Comparison of ENCODE assay signal across 7 mouse cellular contexts in the genomic region with DNA sequence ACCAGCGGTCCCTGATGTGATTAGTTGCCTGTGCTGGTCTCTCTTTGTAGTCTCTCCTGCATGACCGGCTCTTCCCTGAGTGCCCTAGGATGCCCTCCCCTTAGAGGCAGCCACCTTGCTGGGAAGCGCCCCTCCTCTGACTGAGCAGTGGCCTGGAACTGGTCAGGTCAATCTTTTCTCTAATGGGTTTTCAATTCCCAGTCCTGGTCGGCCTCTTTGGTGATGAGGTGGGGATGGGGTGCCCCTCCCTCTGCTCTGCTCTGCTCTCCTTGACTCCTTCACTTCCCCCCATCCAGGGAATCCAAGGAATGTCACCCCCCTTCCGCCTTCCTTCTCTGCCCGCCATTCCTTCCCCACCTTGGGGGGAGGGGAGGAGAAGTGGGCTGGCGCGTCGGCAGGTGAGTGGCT. TPM values are rescaled to one million over a fixed set of nuclear protein-coding genes. Genes with fewer than 3 reads are reported as not detected.
DNase-seq lines count a peak whose midpoint lies in the region; ATAC-seq and TF ChIP-seq lines count a peak whose summit lies in the region.

Gene Bcam (minus strand): TSS at position 33 of the 408 bp plus-strand sequence.

- peak within 1 kb of the TSS; percentile 68 for H3K9ac ChIP-seq in MEL (ENCODE audit: control insufficient read depth, low read depth, low read length, poor library complexity, severe bottlenecking)
- peak within 1 kb of the TSS; percentile 67 for H3K9ac ChIP-seq in kidney, embryonic 14.5 days (ENCODE audit: low read depth, low read length)
- H3K9ac ChIP-seq in lung, embryonic 16.5 days (ENCODE audit: low read length): peak within 1 kb of the TSS; percentile 92

- no peaks in the 10 kb centered on the region for H3K79me2 ChIP-seq in MEL (ENCODE audit: control insufficient read depth, insufficient read depth, low read length, poor library complexity)

- no peak within 1 kb of the TSS for H3K27ac ChIP-seq in MEL (ENCODE audit: control insufficient read depth, low read depth, low read length)
- peak within 1 kb of the TSS; percentile 85 for H3K27ac ChIP-seq in kidney, embryonic 14.5 days (ENCODE audit: low read depth, low read length)
- H3K27ac ChIP-seq in lung, embryonic 16.5 days (ENCODE audit: low read length): peak within 1 kb of the TSS; percentile 89

- no peak for TF ChIP-seq POLR2A in MEL (IDR thresholded peaks at IDR 0.05; ENCODE audit: control insufficient read depth in 1 of 2, insufficient read depth in 1 of 2, low read depth in 1 of 2, low read length in 2 of 2, poor library complexity in 1 of 2)

- no peaks in the 10 kb centered on the region; a peak in 1 of 4 replicates for H3K27me3 ChIP-seq in MEL (ENCODE audit: control insufficient read depth in 1 of 2, insufficient read depth in 2 of 2, low read length in 2 of 2)
- H3K27me3 ChIP-seq in kidney, embryonic 14.5 days (ENCODE audit: control insufficient read depth, insufficient read depth, low read length): no peaks in the 10 kb centered on the region
- no peaks in the 10 kb centered on the region; the same call in 1 of the 2 replicates for H3K27me3 ChIP-seq in lung, embryonic 16.5 days (ENCODE audit: control insufficient read depth, insufficient read depth, low read depth, low read length)

- TF ChIP-seq RAD21 in MEL (IDR thresholded peaks at IDR 0.05; ENCODE audit: low read depth, low read length): no peak

- H3K9me3 ChIP-seq in MEL (replicated peaks; ENCODE audit: insufficient read depth, low read length): no peaks in the 10 kb centered on the region
- no peaks in the 10 kb centered on the region for H3K9me3 ChIP-seq in kidney, embryonic 14.5 days (ENCODE audit: control insufficient read depth, low read length)
- no peaks in the 10 kb centered on the region for H3K9me3 ChIP-seq in lung, embryonic 16.5 days (ENCODE audit: control insufficient read depth, low read length)

- H3K4me3 ChIP-seq in MEL (ENCODE audit: control insufficient read depth in 1 of 2, insufficient read depth in 1 of 2, low read depth in 2 of 2, low read length in 2 of 2): peak within 1 kb of the TSS; percentile 52 to 84
- peak within 1 kb of the TSS; percentile 51 for H3K4me3 ChIP-seq in kidney, embryonic 14.5 days (ENCODE audit: low read length)
- peak within 1 kb of the TSS; percentile 71 for H3K4me3 ChIP-seq in lung, embryonic 16.5 days (ENCODE audit: low read length)

- peak within 1 kb of the TSS; percentile 67 for H3K4me2 ChIP-seq in kidney, embryonic 14.5 days (replicated peaks; ENCODE audit: low read depth, low read length)
- peak within 1 kb of the TSS; percentile 82 for H3K4me2 ChIP-seq in lung, embryonic 16.5 days (ENCODE audit: low read depth, low read length)

- no peak for TF ChIP-seq CTCF in MEL (IDR thresholded peaks at IDR 0.05 in 2 of 3, conservative IDR thresholded peaks at IDR 0.05 in 1 of 3; ENCODE audit: control insufficient read depth in 1 of 3, insufficient read depth in 1 of 3, low read depth in 2 of 3, low read length in 3 of 3, poor library complexity in 1 of 3, severe bottlenecking in 1 of 3)

- WGBS in kidney, embryonic 14.5 days: under 1% methylated on average over 9 of the region's 9 CpGs
- WGBS in lung, embryonic 16.5 days: 2% methylated on average over 9 of the region's 9 CpGs

- no peak for DNase-seq in MEL (ENCODE audit: low read depth, low spot score)
- DNase-seq in adrenal gland, postnatal 4 days (ENCODE audit: low spot score in 2 of 2): no peak
- no peak for DNase-seq in gonadal fat pad, adult 2 months (ENCODE audit: low read depth)
- DNase-seq in yolk sac, embryonic 10.5 days (ENCODE audit: low spot score): peak; percentile 94
- DNase-seq in cerebellum, adult 9-10 months: no peak

- no peaks in the 10 kb centered on the region for H3K36me3 ChIP-seq in MEL (ENCODE audit: control insufficient read depth in 1 of 2, insufficient read depth in 2 of 2, low read length in 2 of 2)
- H3K36me3 ChIP-seq in kidney, embryonic 14.5 days (ENCODE audit: control insufficient read depth, insufficient read depth, low read length): no peaks in the 10 kb centered on the region; the same call in 1 of the 2 replicates
- peaks cover 3% of the 10 kb centered on the region for H3K36me3 ChIP-seq in lung, embryonic 16.5 days (ENCODE audit: control insufficient read depth, insufficient read depth, low read length)

- peaks cover 4 to 10% of the 10 kb centered on the region in 2 experiments; a peak in 3 of 4 replicates for H3K4me1 ChIP-seq in MEL (ENCODE audit: control insufficient read depth in 1 of 2, insufficient read depth in 2 of 2, low read length in 2 of 2)
- H3K4me1 ChIP-seq in kidney, embryonic 14.5 days (ENCODE audit: control insufficient read depth, insufficient read depth, low read length): peaks cover 32% of the 10 kb centered on the region
- peaks cover 34% of the 10 kb centered on the region for H3K4me1 ChIP-seq in lung, embryonic 16.5 days (replicated peaks; ENCODE audit: control insufficient read depth, insufficient read depth, low read length)

- ATAC-seq in kidney, embryonic 14.5 days (ENCODE audit: low FRiP score, low TSS enrichment): peak; percentile 85
- ATAC-seq in lung, embryonic 16.5 days (ENCODE audit: low read depth): peak; percentile 61

- no peak for TF ChIP-seq EP300 in MEL (IDR thresholded peaks at IDR 0.05; ENCODE audit: low read depth in 1 of 2, low read length in 2 of 2)

TF ChIP-seq in MEL, 35 proteins besides CTCF, POLR2A, EP300 and RAD21:
- TF ChIP-seq MAZ (IDR thresholded peaks at IDR 0.05; ENCODE audit: low read depth, low read length): no peak
- TF ChIP-seq HCFC1 (IDR thresholded peaks at IDR 0.05; ENCODE audit: low read depth, low read length): no peak
- no peak for TF ChIP-seq GATA1 (IDR thresholded peaks at IDR 0.05; ENCODE audit: low read depth, low read length)
- TF ChIP-seq MEF2A (IDR thresholded peaks at IDR 0.05; ENCODE audit: extremely low read depth, insufficient replicate concordance, low read depth, low read length, poor library complexity, severe bottlenecking): no peak
- TF ChIP-seq NELFE (IDR thresholded peaks at IDR 0.05; ENCODE audit: low read depth, low read length): no peak
- no peak for TF ChIP-seq POLR2AphosphoS2 (IDR thresholded peaks at IDR 0.05; ENCODE audit: low read length)
- no peak for TF ChIP-seq TBP (IDR thresholded peaks at IDR 0.05; ENCODE audit: low read depth, low read length)
- no peak for TF ChIP-seq CHD1 (IDR thresholded peaks at IDR 0.05; ENCODE audit: low read depth, low read length)
- no peak for TF ChIP-seq MAFK (IDR thresholded peaks at IDR 0.05; ENCODE audit: borderline replicate concordance, low read depth, low read length)

RNA-seq across cellular contexts. Expression of gene Bcam, which starts in this region (rescaled TPM):
- 2.6 and 3.2 TPM in 2 replicates for total RNA-seq in MEL (2012; rRNA removed)
- 1 to 10 TPM in 1 of 2 experiments, not detected in 1; 8.1 TPM for polyA plus RNA-seq in MEL (2012; ENCODE audit: insufficient read depth in 1 of 2, insufficient read length in 2 of 2, low read depth in 1 of 2, low replicate concordance in 2 of 2, missing spikeins in 1 of 2)
- 10 to 100 TPM; 59.8 to 84.7 TPM for total RNA-seq in adrenal gland, postnatal 4 days (2021)
- 133 and 134 TPM in 2 replicates for polyA plus RNA-seq in gonadal fat pad, adult 2 months (2012; rRNA removed)
- polyA plus RNA-seq in kidney, embryonic 14.5 days (2014; fragmentation: Nextera tagmentation; extraction: Ambion mirVana): 177 and 214 TPM in 2 replicates
- polyA plus RNA-seq in lung, embryonic 16.5 days (2015; fragmentation: Nextera tagmentation; extraction: Ambion mirVana): 347 and 379 TPM in 2 replicates

Comparison
In these comparisons a context has a peak if more than half of its experiments do, and no peak if none do; other contexts are left out.
1. RNA of gene Bcam (total RNA-seq): 59.8 to 84.7 TPM in adrenal gland, postnatal 4 days; 2.6 to 3.2 TPM in MEL; every median in the first group is over 10 times any median in the second.
2. RNA of gene Bcam (polyA plus RNA-seq): 347 to 379 TPM in lung, embryonic 16.5 days, 177 to 214 TPM in kidney, embryonic 14.5 days and 133 to 134 TPM in gonadal fat pad, adult 2 months; 8.1 TPM in MEL; every median in the first group is over 10 times any median in the second.
3. Peak in every context shown above with its lines, with median percentiles within 50 percentile points of each other: H3K4me3 ChIP-seq and H3K9ac ChIP-seq.